Mouse (Mus musculus): ENCODE data around the gene Smyd1.

- TF ChIP-seq CTCF (IDR thresholded peaks at IDR 0.05): no peak
- TF ChIP-seq POLR2A (IDR thresholded peaks at IDR 0.05; ENCODE audit: insufficient read depth, low read depth, low read length): no peak
- no peak for TF ChIP-seq EP300 (IDR thresholded peaks at IDR 0.05; ENCODE audit: insufficient read depth, low read depth, low read length)
Observed at GRCm38 (mm10) chr6:71196107-71196506, 125.9 kb downstream of the Smyd1 start.
